Mouse (Mus musculus) CD4-positive, CD25-positive, alpha-beta regulatory T cell, adult 2 months (primary cell): ENCODE measurements around the gene Tnik.

ENCODE experiments used
- DNase-seq: peaks from one replicate; pipeline ENCODE4 v3.0.0-alpha.2; 2012; ENCODE audit warnings: low read depth, low spot score

The Tnik gene

GRCm38 (mm10) chr3:28263002-28263947 lies at the start of gene Tnik:
Tnik (plus strand) TSS chr3:28263214.
- DNase-seq, result peak; percentile 95

GRCm38 (mm10) chr3:28214886-28215311 lies 48.1 kb upstream of the Tnik start:
- no peak for DNase-seq

- no peak for DNase-seq
Observed at GRCm38 (mm10) chr3:28217001-28217400, 46.0 kb upstream of the Tnik start.

- DNase-seq, result no peak
Observed at GRCm38 (mm10) chr3:28219533-28219932, 43.5 kb upstream of the Tnik start.

GRCm38 (mm10) chr3:28219964-28220363 lies 43.0 kb upstream of the Tnik start:
- DNase-seq, result no peak

DNA sequence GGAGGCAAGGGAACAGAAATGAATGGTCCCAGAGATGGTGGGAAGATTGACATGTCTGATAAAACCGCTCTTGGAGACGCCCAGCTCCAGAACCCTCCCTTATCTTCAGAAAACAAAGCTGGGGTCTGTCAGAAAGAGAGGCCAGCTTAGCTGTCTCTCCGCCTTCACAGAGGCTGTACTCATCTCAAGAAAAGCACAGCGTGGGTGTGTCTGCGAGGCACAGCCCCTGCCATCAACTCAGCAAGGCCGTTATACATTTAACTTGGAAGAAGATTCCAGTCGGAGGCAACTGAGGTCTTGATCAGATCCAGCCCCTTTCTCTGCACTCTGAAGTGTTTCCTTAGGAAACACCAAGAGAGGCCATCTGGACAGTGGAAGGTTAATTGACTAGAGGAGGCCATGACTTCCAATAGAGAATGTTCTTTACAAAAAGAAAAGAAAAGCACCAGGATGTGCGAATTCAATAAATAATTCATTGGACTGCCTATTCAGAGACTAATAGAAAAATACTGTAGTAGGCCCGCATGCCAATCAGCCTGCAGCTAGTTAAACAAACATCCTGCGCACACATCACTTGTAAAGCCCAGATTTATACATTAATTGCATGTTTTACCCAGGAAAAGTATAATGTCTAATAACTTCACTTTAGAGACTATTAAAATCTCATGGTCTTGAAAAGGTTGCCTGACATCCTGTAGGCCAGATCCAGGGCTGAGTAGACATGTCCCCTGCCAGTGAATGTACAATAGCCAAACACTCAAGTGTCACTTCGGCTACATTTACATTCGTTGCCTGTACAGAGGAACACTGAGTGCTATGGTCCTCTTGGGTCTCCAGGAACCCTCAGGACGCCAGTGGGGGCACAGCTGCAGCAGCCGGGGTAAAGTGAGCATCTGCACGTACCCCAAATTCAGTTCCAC lies 38.3 kb upstream of the Tnik start:
- DNase-seq, result no peak

DNA sequence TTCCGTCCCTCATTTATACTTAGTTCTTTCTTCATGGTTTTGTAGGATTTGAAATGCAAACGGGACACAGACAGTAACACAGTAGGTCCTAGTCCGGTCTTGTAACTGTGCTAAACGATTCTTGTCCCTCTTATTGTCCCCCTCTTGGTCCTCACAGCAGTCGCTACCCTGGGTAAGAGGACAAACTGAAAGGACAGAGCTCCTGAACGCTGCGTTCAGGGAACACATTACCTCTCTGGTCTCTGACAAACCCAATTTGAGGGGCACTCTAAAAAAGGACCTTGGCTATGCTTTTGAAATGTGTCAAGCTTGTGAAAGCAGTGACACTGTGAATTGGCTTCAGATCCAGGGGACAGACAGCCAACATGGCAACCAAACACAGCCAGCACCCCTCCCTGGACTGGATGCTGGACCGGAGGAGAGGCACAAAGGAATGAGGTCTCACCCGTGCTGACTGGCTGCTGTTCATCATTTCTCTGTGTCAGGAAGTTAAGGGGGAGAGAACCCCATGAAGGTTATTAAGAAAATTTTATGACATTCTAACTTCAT lies 37.6 kb upstream of the Tnik start:
- DNase-seq, result no peak

GRCm38 (mm10) chr3:28226181-28226580 lies 36.8 kb upstream of the Tnik start:
- no peak for DNase-seq

GRCm38 (mm10) chr3:28228930-28229329 lies 34.1 kb upstream of the Tnik start:
- no peak for DNase-seq

GRCm38 (mm10) chr3:28229503-28229902 lies 33.5 kb upstream of the Tnik start:
- peak; percentile 14 for DNase-seq

DNA sequence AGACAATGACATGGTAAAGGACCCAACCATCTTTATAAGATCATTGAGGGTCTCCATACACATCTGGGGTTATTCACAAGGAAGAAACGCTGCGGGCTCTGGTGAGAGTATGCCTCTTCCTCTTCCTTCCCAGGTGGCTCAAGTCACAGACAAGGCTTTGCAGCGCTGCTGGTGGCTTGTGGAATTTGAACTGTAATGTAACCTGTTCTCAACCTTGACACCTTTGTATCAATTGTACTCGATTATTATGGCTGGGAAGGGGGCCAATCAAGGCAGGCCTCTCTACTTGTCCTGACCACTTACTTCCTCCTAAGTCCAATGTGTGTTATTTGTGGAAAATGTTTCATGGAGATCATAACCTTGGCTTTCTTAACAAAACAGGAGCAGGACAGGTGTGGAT lies 30.1 kb upstream of the Tnik start:
- no peak for DNase-seq

DNA sequence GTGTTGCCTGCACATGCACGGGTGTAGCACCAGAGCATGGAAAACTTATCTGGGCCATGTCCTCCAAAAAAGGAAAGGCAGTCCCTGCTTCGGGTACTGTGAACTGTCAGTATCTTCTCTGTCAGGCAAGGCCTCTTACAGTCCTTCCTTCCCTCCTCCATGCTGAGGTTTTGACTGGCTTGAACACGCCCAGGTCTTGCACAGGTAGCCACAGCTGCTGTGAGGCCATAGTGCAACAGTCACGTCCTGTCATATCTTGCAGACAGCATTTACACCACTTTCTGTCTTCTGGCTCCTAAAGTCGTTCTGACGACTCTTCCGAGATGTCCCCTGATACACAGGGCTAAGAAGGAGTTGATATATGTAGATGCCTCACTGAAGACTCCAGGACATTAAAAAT lies 28.8 kb upstream of the Tnik start:
- no peak for DNase-seq

GRCm38 (mm10) chr3:28236689-28237088 lies 26.3 kb upstream of the Tnik start:
- DNase-seq, result peak; percentile 38

- DNase-seq, result no peak
Observed at GRCm38 (mm10) chr3:28238136-28238535, 24.9 kb upstream of the Tnik start.

GRCm38 (mm10) chr3:28242561-28242960 lies 20.5 kb upstream of the Tnik start:
- DNase-seq, result no peak

DNA sequence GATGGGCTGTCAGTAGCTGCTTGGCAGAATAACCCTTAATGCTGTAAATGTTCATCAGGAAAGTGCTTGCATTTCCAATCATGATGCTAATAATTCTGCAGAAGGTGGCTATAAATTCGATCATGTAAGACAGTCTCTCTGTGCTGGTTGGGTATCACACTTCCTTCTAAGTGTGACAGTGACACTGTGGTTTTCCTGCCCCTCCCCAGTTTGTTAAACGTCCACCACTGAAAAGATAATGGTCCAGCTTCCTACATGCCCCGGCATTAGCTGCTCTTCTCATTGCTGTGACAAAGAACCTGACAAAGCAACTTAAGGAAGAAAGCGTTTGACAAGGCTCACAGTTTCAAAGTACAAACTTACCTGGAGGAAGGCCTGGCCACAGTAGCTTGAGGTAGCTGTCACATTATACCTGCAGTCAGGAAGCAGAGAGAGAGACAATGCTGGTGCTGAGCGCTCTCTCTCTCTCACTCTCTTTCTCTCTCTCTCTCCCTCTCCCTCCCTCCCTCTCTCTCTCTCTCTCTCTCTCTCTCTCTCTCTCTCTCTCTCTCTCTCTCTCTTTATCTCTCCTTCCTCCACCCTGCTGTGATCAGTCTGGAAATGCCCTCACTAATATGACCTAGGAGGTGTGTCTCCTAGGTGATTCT lies 18.6 kb upstream of the Tnik start:
- no peak for DNase-seq

DNA sequence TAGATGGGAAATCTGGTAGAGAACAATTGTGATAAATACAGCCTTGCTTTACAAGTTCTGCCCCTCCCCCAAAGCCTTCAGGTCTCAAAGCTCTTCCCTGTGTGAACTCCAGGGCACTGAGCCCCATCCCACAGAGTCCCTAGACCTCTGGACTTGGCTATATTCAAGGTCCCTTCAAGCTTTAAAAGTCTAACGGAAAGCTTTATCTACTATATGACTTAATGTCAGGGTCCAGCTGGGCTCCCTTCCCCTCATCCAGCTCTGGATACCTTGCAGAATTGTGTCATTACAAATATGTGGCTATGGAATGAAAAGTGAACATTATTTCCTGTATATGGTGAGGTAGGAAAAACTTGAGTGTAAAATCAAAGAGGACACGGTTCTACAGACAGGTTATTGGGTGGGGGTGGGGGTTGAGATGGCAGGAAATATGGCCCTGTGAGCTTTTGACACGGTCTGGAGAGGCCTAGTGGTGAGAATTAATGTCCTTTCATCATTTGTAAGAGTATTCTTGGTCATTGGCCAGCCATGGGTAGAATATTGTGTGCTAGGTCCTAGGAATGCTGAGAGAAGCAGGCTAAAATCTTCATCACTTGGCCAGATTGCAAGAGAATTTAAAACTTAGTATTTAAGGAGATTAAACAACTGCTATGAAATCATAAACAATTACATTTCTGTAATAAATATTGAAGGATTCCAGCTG lies 14.6 kb upstream of the Tnik start:
- DNase-seq, result no peak

DNA sequence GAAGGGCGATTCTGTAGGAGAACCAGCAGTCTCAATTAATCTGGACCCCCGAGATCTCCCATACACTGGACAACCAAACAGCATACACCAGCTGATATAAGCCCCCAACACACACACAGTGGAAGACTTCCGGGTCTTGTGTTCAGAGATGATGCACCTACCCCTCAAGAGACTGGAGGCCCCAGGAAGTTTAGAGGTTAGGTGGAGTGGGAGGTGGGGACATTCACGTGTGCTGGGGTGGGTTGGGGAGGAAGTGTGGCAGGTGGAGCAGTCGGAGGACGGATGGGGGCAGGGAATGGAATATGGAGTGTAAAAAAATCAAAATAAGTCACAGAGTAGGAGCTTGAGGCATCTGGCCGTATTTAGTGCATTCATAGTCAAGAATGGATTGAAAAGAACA lies 7.3 kb upstream of the Tnik start:
- DNase-seq, result peak; percentile 34

- peak; percentile 77 for DNase-seq
Observed at GRCm38 (mm10) chr3:28262371-28263001, 528 bp upstream of the Tnik start.
